In the genomic region with DNA sequence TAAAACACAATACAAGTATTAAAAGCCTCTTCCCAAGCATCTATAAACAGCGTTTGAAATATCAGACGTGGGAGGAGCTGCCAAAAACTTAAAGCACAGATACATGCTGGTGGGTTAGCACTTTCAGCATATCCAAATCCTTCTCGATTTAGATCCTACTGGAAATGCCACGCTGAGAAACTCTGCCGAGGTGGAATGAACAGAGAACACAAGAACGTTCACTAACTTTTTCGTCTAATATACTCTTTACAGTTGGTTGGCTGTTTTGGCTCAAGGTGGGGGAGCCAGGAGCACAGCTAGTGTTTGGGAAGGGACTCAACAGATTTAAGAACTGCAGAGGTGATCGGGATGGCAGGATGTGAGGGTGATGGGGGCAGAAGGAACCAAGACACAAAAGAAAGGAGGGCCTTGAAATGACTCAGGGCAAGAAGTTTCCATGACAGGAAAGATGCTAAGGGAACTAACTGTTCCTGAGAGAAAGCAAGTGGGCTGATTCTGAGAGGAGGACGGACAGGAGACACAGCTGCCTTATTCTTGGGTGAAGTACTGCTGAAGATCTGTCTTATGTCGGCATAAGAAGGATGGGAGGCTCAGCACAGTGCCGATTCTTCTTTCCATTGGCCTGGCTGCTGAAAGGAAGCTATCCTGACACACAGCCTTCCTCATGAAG, we compare ENCODE assay signal across 25 mouse cellular contexts. TPM values are rescaled to one million over a fixed set of nuclear protein-coding genes. Genes with fewer than 3 reads are reported as not detected.
DNase-seq lines count a peak whose midpoint lies in the region; ATAC-seq and TF ChIP-seq lines count a peak whose summit lies in the region.
"Had no signal": no experiment of that assay in that cellular context is flagged by ENCODE, and none has a peak within 500 bp of the region (broad histone marks: within the 10 kb centered on the region; RNA-seq: fewer than 3 reads in every experiment).

No protein-coding gene starts in this region.

- H3K4me3 ChIP-seq in left cerebral cortex, adult 2 months, result no peak overlapping the region
- H3K4me3 ChIP-seq: forebrain, embryonic 10.5 days; hindbrain, embryonic 12.5 days; limb, embryonic 12.5 days; midbrain, embryonic 10.5 days; neural tube, embryonic 15.5 days; stomach, embryonic 15.5 days had no signal

- TF ChIP-seq CTCF in left cerebral cortex, adult 2 months (IDR thresholded peaks at IDR 0.05), result no peak

- ATAC-seq in megakaryocyte-erythroid progenitor cell, adult 5-6 weeks (replicated peaks; ENCODE audit: low FRiP score, low TSS enrichment, poor library complexity, severe bottlenecking), result no peak
- ATAC-seq: forebrain, postnatal 0 days; liver, postnatal 0 days; lung, postnatal 0 days had no signal

- peak; percentile 69 for DNase-seq in frontal cortex, adult 2 months (ENCODE audit: extremely low spot score in 1 of 2, low spot score in 1 of 2)
- DNase-seq in frontal cortex, postnatal 14 days (ENCODE audit: low spot score in 2 of 2), result no peak
- DNase-seq in left cerebral cortex, adult 2 months (ENCODE audit: extremely low spot score in 1 of 2, low spot score in 2 of 2), result peak in 1 of 2 experiments; percentile 47
- no peak for DNase-seq in left cerebral cortex, adult 11 months (ENCODE audit: low spot score)
- peak; percentile 55 to 64 for DNase-seq in left cerebral cortex, adult 9 months (ENCODE audit: low spot score in 2 of 2)
- DNase-seq in right cerebral cortex, postnatal 36 days (ENCODE audit: low spot score in 2 of 2), result peak; percentile 56 to 70
- no peak for DNase-seq in T-cell, adult 2 months (ENCODE audit: low spot score)
- DNase-seq: adrenal gland, postnatal 36 days; cerebellum, adult 11 months; cerebellum, postnatal 10 days; forebrain, postnatal 0 days; gastrocnemius, postnatal 14 days; kidney, adult 11 months; kidney, postnatal 4 days; liver, postnatal 0 days; thymus, adult 2 months had no signal

- intact Hi-C loops in left cerebral cortex, adult 2 months (cut with DNase I), result loop anchor here (1.0 to 2.0 kb wide), 4 partner anchors 12 to 47 kb away; no protein-coding TSS in a partner anchor

- peak overlapping the region; percentile 87 for H3K27ac ChIP-seq in left cerebral cortex, adult 2 months
- H3K27ac ChIP-seq: forebrain, embryonic 10.5 days; hindbrain, embryonic 12.5 days; limb, embryonic 12.5 days; macrophage; midbrain, embryonic 10.5 days; neural tube, embryonic 15.5 days; stomach, embryonic 15.5 days had no signal

RNA-seq across cellular contexts. Expression of a gene that starts 59.0 kb away (rescaled TPM):
- 0.88 and 1.2 TPM in 2 replicates for polyA plus RNA-seq in frontal cortex, adult 2 months (2012; rRNA removed)
- total RNA-seq in left cerebral cortex, adult 2 months (2021), result 1 to 10 TPM; 2.7 to 3.4 TPM
- total RNA-seq in megakaryocyte-erythroid progenitor cell, adult 5-6 weeks (2014; fragmentation: Nextera tagmentation), result not detected in 2 replicates
- not detected in 2 replicates for total RNA-seq in megakaryocyte-erythroid progenitor cell, adult 5-6 weeks (2017)
- polyA plus RNA-seq: forebrain, embryonic 10.5 days; macrophage had no signal

Comparison
In these comparisons a context has a peak if more than half of its experiments do, and no peak if none do; other contexts are left out.
1. DNase-seq: peak in frontal cortex, adult 2 months (2 of 2), left cerebral cortex, adult 9 months (2 of 2) and right cerebral cortex, postnatal 36 days (2 of 2); none in frontal cortex, postnatal 14 days (0 of 2), left cerebral cortex, adult 11 months (single experiment) and T-cell, adult 2 months (single experiment).